Comparison of ENCODE assay signal across 16 mouse cellular contexts in genomic region chr10:93995100-93995499, GRCm38 (mm10).
"Had no signal": no experiment of that assay in that cellular context is flagged by ENCODE, and none has a peak within 500 bp of the region (broad histone marks: within the 10 kb centered on the region; RNA-seq: fewer than 3 reads in every experiment).

No protein-coding gene starts in this region.

- H3K4me2 ChIP-seq: limb, embryonic 15.5 days; liver, embryonic 15.5 days; lung, embryonic 14.5 days; neural tube, embryonic 12.5 days had no signal

- H3K27ac ChIP-seq: kidney, postnatal 0 days; limb, embryonic 15.5 days; liver, embryonic 15.5 days; midbrain, embryonic 10.5 days; neural tube, embryonic 12.5 days; stomach, postnatal 0 days had no signal

- H3K4me1 ChIP-seq: limb, embryonic 15.5 days; liver, embryonic 15.5 days; midbrain, embryonic 10.5 days; neural tube, embryonic 12.5 days had no signal

- H3K9ac ChIP-seq: limb, embryonic 15.5 days; liver, embryonic 15.5 days; lung, embryonic 14.5 days; neural tube, embryonic 12.5 days had no signal

- H3K27me3 ChIP-seq: limb, embryonic 15.5 days; liver, embryonic 15.5 days; neural tube, embryonic 12.5 days had no signal

- H3K4me3 ChIP-seq: limb, embryonic 15.5 days; liver, embryonic 15.5 days; midbrain, embryonic 10.5 days; myocyte; neural tube, embryonic 12.5 days had no signal

- H3K9me3 ChIP-seq: limb, embryonic 15.5 days; liver, embryonic 15.5 days; midbrain, embryonic 10.5 days; neural tube, embryonic 12.5 days had no signal

- DNase-seq: kidney, adult 9 months; kidney, postnatal 36 days; layer of hippocampus, postnatal 36 days; lung, embryonic 14.5 days; lung, postnatal 10 days; lung, postnatal 4 days; midbrain, embryonic 14.5 days; thymus, adult 18-20 months; thymus, postnatal 25 days had no signal
